Mouse (Mus musculus) liver (tissue): ENCODE results near the gene Ddx20.

Source experiments
- DNase-seq: peaks from one replicate; pipeline ENCODE4 v3.0.0-alpha.2; 2020; ENCODE audit warnings: mixed read lengths

Gene Ddx20

DNA sequence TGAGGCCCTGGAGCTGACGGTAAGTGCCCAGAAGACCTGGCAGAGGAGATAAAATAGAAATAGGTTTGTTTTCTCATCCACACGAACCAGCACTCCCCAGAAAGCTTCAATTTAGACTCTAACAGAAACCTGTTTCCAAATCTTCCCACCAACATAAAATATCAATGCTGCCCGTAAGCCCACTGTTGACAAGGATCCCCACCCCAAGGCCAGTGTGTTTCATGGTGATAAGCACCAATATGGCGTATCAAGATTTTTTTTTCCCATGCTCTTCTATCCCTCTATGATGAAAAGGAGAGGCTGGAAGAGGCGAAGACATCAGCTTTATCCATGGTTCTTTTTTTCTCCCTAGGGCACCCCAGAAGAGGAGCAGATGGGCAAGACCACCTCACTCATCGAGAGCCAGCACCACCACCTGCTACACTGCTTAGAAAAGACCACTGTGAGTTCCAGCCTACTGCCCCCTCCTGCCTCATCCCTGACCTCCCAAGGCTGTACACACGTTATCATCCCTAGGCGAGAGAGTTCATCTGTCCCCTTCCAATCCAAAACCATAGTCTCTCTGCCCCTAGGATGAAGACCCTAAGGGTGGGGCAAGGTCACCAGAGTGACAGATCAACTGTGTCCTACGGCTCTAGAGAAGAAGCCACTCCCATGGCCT lies 22.1 kb downstream of the Ddx20 start:
- no peak for DNase-seq

GRCm38 (mm10) chr3:105663043-105663442 lies 24.3 kb downstream of the Ddx20 start:
- DNase-seq, result no peak

GRCm38 (mm10) chr3:105660530-105660929 lies 26.8 kb downstream of the Ddx20 start:
- no peak for DNase-seq

DNA sequence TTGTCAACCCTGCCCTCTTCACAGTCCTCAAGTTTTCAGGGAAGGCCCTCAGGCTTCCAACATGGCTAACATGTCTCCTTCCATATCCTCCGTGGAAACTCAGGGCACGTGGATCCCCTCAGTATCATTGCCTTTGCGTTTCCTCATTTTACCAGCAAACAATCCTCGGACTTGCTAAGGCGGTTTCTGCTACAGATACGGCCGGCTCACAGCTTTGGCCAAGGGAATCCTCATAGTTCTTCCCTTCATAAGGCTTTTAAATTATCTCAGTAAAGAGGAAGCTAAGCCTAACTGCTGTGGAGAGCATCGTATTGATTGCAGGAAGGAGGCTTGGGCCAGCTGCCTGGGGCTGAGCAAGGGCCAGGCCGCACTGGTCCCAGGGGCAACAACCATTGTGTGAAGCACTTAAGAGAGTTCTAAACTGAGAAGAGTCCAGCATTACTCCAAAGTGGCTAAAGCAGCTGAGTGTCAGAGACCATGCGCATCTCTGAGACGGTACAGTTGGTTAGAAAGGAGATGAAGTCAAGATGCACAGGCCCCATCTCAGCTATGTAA lies 32.3 kb downstream of the Ddx20 start:
- no peak for DNase-seq

- no peak for DNase-seq
These were observed 33.6 kb downstream of the Ddx20 start for GRCm38 (mm10) chr3:105653544-105654380.

GRCm38 (mm10) chr3:105648889-105649567 lies 38.3 kb downstream of the Ddx20 start:
- DNase-seq, result no peak

- DNase-seq, result no peak
These were observed 43.8 kb downstream of the Ddx20 start for GRCm38 (mm10) chr3:105643566-105643965.

DNA sequence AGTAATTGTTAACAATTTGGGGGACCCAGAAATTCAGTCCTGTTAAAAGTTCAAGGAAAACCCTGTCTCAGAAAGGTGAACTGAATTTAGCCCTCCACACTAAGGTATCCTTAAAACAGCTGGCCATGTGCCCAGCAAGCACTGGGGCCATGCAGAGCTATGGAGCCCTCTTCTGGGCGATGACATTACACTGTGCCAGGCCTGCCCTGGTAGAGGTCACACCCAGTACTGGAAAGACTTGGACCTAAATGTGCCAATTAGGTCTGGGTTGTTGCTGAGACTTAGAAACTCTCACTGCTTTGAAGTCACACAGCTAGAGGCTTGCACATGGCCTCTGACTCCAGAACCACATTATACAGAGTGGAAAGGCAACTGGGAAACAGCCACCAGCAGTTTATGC lies 45.2 kb downstream of the Ddx20 start:
- no peak for DNase-seq

DNA sequence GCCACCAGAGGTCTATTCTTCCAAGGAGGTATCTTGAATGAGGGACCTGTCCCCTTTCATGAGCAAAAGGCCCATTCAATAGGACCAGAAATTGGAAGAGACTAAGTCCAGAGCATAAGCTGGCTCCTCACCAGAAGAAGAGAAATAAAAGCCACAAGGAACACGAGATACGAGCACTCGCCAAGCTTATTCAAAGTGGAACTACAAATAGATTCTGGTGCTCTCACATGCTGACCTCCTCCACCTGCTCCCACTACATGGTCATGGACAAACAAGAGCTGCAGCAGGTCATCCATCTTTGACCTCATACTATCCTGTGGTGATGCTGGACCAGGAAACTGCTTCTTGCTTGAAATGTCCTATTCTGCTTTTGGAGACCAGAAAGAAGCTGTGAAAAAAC lies 54.4 kb downstream of the Ddx20 start:
- no peak for DNase-seq

DNA sequence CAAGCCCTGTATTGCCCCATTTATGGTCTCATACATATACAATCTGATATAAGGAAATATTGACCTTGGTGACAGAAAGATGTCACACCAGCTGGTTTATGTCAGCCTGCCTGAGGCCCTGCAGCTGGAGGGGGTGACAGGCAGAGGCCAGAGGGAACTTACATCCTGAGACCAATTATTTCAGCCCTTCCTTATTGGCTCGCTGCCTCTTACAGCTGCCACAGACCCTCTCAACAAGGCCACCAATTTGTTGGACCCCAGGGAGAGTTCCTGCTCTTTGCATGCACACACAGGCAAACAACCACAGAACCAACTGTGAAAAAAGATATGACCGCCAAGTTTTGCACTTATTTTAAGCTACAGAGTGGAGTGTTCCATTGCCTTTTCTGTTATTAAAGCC lies 55.1 kb downstream of the Ddx20 start:
- DNase-seq, result no peak
